Mouse (Mus musculus): ENCODE results near the gene Hap1. TPM values are rescaled to one million over a fixed set of nuclear protein-coding genes. Genes with fewer than 3 reads are reported as not detected.
"Not testable (repeated sequence)": the region's sequence is repeated elsewhere in the genome, so short reads cannot be mapped to it uniquely, and the experiment has no call there.

The Hap1 gene
- polyA plus RNA-seq, 1 experiment from 2014 or later, result 13.5 TPM

DNA sequence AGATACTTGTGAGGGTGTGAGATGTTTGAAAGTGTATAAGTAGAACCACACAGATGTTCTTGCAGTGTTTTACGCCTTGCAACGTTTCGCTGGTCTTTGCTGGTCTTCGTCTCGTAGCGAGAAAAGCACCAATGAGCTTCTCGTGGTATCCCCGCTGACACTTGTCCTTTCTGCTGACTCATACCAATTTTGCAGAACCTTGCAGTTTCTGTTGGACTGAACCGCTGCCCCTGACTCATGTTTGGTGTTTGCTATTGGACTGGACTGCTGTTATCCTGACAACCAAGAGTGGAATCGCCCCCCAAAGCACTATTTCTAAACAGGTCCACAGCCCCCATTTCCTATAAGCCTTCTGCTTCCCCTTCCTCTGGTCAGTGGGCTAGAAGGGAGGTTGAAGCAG is 11.7 kb downstream of the Hap1 start:
- Histone ChIP-seq H3K4me2 (ENCODE audit: low read depth, low read length) (no peak overlapping the region), H3K36me3 (ENCODE audit: control insufficient read depth, insufficient read depth, low read length) (no peaks in the 10 kb centered on the region), H3K9ac (ENCODE audit: low read depth, low read length) (no peak overlapping the region), H3K27me3 (replicated peaks; ENCODE audit: control insufficient read depth, insufficient read depth, low read length) (no peaks in the 10 kb centered on the region), H3K27ac (ENCODE audit: low read length) (no peak overlapping the region), H3K9me3 (ENCODE audit: control insufficient read depth, low read length) (no peaks in the 10 kb centered on the region), H3K4me3 (ENCODE audit: low read length) (no peak overlapping the region), H3K4me1 (ENCODE audit: control insufficient read depth, insufficient read depth, low read length) (peaks cover 3% of the 10 kb centered on the region; the same call in 1 of the 2 replicates)
- no peak for ATAC-seq
- WGBS, result 88% methylated on average over 10 of the region's 10 CpGs

DNA sequence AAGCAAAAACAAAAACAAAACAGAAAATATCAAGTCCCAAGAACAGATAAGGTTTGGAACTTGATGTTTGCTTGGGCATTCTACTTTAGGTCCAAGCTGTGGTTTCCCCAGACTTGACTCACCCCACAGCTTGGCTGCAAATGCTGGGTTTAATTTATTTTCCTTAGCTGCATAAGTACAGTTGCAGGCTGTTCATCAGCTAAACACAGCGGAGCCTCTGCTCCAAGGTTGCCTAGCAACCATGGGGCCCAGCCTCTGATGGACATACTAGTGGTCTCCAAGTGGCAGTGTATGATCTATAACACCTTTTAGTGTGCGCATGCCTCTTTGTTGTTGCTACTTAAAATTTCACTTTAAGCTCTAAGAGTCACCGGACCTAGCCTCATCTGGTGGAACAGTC is 20.2 kb downstream of the Hap1 start:
- Histone ChIP-seq H3K9ac (ENCODE audit: low read depth, low read length) (no peak overlapping the region), H3K9me3 (ENCODE audit: control insufficient read depth, low read length) (no peaks in the 10 kb centered on the region), H3K27me3 (replicated peaks; ENCODE audit: control insufficient read depth, insufficient read depth, low read length) (no peaks in the 10 kb centered on the region), H3K4me2 (ENCODE audit: low read depth, low read length) (no peak overlapping the region), H3K36me3 (ENCODE audit: control insufficient read depth, insufficient read depth, low read length) (no peaks in the 10 kb centered on the region), H3K4me1 (ENCODE audit: control insufficient read depth, insufficient read depth, low read length) (peaks cover 3% of the 10 kb centered on the region; the same call in 1 of the 2 replicates), H3K4me3 (ENCODE audit: low read length) (no peak overlapping the region), H3K27ac (ENCODE audit: low read length) (no peak overlapping the region)
- WGBS, result 35% methylated on average over 3 of the region's 3 CpGs
- ATAC-seq, result peak; percentile 48; the same call in 1 of the 2 replicates

DNA sequence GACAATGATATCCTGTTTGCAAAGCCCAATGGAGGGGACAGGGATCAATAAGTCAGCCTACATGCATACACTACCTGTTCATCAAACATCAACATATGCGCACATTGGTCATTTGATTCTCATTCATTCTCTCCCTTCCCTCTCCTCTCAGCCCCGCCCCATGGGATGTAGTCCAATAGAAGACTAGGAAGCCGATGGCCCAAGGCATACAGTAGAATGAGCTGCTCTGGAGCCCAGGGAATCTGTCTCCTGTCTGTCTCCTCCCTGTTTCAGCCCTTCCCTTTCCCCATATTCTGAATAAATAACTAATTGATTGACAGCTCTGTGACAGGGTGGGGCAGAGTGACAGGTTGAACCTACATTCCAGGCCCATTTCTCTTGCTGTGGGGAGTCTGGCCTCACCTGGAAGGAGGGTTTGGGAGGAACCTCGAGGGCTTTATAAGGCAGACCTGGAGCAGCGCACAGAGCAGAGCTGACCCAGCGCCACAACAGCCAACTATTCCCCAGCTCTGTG is 21.9 kb downstream of the Hap1 start, which contains the start of gene Gast:
TSS of gene Gast (plus strand) at position 464 of the 514 bp plus-strand sequence.
- Histone ChIP-seq H3K4me3 (ENCODE audit: low read length) (no peak within 1 kb of the TSS), H3K27ac (ENCODE audit: low read length) (no peak within 1 kb of the TSS), H3K36me3 (ENCODE audit: control insufficient read depth, insufficient read depth, low read length) (no peaks in the 10 kb centered on the region), H3K27me3 (replicated peaks; ENCODE audit: control insufficient read depth, insufficient read depth, low read length) (no peaks in the 10 kb centered on the region), H3K4me1 (ENCODE audit: control insufficient read depth, insufficient read depth, low read length) (peaks cover 3% of the 10 kb centered on the region; the same call in 1 of the 2 replicates), H3K4me2 (ENCODE audit: low read depth, low read length) (no peak within 1 kb of the TSS), H3K9ac (ENCODE audit: low read depth, low read length) (no peak within 1 kb of the TSS), H3K9me3 (ENCODE audit: control insufficient read depth, low read length) (no peaks in the 10 kb centered on the region)
- no peak for ATAC-seq
- 79% methylated on average over 6 of the region's 6 CpGs for WGBS

DNA sequence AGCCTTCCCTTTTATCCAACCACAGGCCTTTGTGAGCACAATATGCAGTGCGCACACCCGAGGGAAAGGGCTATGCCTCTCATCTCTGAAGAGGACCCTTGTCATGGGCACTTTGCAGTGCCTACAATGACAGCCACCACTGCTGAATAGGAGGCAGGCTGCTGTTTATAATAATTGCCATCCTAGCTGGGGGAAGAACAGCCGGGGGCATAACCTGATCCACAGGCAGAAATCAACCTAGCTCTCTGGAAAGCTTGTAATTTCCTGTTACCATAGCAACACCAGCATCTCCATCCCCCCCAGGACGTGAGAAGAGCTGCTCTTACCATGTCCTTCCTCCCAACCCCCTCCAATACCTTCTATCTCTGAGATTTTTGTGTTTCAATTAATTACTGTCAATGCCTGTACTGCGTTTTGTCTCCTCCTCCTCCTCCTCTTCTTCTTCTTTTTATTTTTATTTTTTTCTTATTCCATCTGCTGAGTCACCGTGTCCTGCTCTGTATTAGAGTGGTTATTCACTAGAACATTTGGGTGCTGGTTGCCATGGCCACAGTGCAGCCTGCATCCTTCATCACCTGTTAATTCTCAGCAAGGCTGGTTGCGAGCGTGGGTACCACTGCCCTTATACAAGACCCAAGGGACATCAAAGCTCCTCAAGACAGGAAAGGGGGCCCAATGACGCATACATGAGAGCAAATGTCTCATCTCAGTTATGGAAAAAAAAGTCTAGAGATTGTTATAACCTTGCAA is 23.0 kb downstream of the Hap1 start:
- Histone ChIP-seq H3K27ac (ENCODE audit: low read length) (no peak overlapping the region), H3K4me3 (ENCODE audit: low read length) (no peak overlapping the region), H3K9ac (ENCODE audit: low read depth, low read length) (no peak overlapping the region), H3K9me3 (ENCODE audit: control insufficient read depth, low read length) (no peaks in the 10 kb centered on the region), H3K36me3 (ENCODE audit: control insufficient read depth, insufficient read depth, low read length) (no peaks in the 10 kb centered on the region), H3K4me1 (ENCODE audit: control insufficient read depth, insufficient read depth, low read length) (peaks cover 3% of the 10 kb centered on the region; the same call in 1 of the 2 replicates), H3K27me3 (replicated peaks; ENCODE audit: control insufficient read depth, insufficient read depth, low read length) (no peaks in the 10 kb centered on the region), H3K4me2 (ENCODE audit: low read depth, low read length) (no peak overlapping the region)
- 51% methylated on average over 9 of the region's 9 CpGs for WGBS
- no peak for ATAC-seq

DNA sequence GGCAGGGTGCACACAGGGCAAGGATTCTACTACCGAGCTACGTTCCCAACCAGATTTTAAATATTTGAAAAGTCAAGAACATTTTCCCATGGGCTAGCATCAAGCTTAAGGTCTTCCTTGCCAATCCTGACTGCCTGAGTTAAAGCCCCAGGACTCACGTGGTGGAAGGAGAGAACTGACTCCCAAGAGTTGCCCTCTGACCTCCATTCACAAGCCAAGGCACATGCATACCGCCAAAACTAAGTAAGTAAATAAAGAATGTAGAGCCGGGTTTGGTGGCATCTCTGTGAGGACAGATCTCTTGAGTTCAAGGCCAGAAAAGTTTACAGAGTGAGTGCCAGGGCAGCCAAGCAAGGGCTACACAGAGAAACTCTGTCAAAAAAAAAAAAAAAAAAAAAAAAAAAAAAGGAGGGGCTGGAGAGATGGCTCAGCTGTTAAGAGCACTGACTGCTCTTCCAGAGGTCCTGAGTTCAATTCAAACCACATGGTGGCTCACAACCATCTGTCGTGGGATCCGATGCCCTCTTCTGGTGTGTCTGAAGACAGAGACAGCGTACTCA is 25.0 kb downstream of the Hap1 start:
- not testable (repeated sequence) for H3K27ac ChIP-seq (ENCODE audit: low read length); H3K36me3 ChIP-seq (ENCODE audit: control insufficient read depth, insufficient read depth, low read length); H3K27me3 ChIP-seq (replicated peaks; ENCODE audit: control insufficient read depth, insufficient read depth, low read length); H3K4me1 ChIP-seq (ENCODE audit: control insufficient read depth, insufficient read depth, low read length); H3K4me3 ChIP-seq (ENCODE audit: low read length); H3K9me3 ChIP-seq (ENCODE audit: control insufficient read depth, low read length); H3K4me2 ChIP-seq (ENCODE audit: low read depth, low read length); H3K9ac ChIP-seq (ENCODE audit: low read depth, low read length); ATAC-seq
- WGBS, result 57% methylated on average over 8 of the region's 8 CpGs

DNA sequence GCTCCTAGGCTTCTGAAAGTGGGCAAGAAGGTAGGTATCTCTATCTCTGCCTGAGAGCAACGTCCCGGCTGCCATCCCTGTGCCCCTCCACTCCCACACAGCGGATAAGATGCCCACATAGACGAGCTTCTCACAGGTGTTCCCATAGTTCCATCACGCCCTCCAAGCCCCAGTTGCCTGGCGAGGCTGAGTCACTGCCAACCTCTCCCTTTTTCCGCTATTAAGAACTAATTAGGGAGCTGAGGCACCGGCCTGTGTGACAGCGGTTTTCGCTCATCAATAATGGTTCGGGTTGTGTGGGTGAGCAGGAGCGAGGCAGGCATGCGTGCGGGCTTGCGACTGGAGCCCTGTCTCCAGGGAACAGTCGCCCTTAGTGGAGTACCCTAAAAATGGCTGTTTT is 25.7 kb downstream of the Hap1 start:
- no peak for ATAC-seq
- Histone ChIP-seq H3K4me3 (ENCODE audit: low read length) (no peak overlapping the region), H3K36me3 (ENCODE audit: control insufficient read depth, insufficient read depth, low read length) (no peaks in the 10 kb centered on the region), H3K4me2 (ENCODE audit: low read depth, low read length) (no peak overlapping the region), H3K9me3 (ENCODE audit: control insufficient read depth, low read length) (no peaks in the 10 kb centered on the region), H3K4me1 (ENCODE audit: control insufficient read depth, insufficient read depth, low read length) (no peaks in the 10 kb centered on the region), H3K9ac (ENCODE audit: low read depth, low read length) (no peak overlapping the region), H3K27ac (ENCODE audit: low read length) (no peak overlapping the region), H3K27me3 (replicated peaks; ENCODE audit: control insufficient read depth, insufficient read depth, low read length) (no peaks in the 10 kb centered on the region)
- 57% methylated on average over 16 of the region's 16 CpGs for WGBS

DNA sequence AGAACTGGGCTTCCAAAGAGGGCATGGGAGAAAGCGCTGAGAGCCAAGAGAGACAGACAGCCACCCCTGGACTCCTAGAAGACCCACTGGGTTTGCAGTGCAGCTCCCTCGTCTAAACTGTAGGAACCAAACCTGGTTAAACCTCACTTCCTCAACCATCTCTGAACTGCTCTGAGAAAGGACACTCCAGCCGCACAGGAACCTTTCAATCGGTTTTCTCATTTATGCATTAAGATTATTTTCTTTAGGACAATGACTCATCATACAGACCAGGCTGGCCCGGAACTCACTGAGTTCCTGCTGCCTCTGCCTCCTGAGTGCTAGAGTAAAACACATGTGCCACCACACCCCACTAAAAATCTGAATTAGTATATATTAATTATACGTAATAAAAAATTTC is 28.2 kb downstream of the Hap1 start:
- H3K9me3 ChIP-seq (ENCODE audit: control insufficient read depth, low read length), result no peaks in the 10 kb centered on the region

DNA sequence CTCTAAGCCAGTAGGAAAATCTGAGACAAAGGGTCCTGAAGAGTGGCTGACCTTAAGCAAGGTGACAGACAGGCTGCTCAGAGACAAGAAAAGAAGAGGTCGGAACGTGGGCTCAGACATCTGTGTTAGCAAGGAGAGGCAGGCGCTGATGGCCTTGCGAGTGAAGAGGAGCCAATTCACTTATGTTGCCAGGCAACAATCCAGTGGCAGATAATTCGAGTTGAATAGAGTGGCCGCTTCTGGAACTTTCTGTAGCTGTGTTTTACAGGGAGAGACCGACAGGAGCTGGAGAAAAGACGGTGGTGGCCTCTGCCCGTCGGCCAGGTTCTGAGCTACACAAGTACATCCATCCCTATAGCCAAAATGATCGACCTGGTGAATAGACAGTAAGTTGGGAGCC is 28.6 kb downstream of the Hap1 start:
- WGBS, result 71% methylated on average over 11 of the region's 11 CpGs

More for the DNA sequence above, 28.2 kb downstream of the Hap1 start:
- WGBS, result 81% methylated on average over 6 of the region's 6 CpGs
- H3K36me3 ChIP-seq (ENCODE audit: control insufficient read depth, insufficient read depth, low read length), result no peaks in the 10 kb centered on the region; the same call in 1 of the 2 replicates
- H3K4me2 ChIP-seq (ENCODE audit: low read depth, low read length), result no peak overlapping the region
- no peaks in the 10 kb centered on the region for H3K27me3 ChIP-seq (replicated peaks; ENCODE audit: control insufficient read depth, insufficient read depth, low read length)
- no peak overlapping the region for H3K27ac ChIP-seq (ENCODE audit: low read length)
- H3K9ac ChIP-seq (ENCODE audit: low read depth, low read length), result no peak overlapping the region
- no peaks in the 10 kb centered on the region for H3K4me1 ChIP-seq (ENCODE audit: control insufficient read depth, insufficient read depth, low read length)
- no peak overlapping the region for H3K4me3 ChIP-seq (ENCODE audit: low read length)
- no peak for ATAC-seq

DNA sequence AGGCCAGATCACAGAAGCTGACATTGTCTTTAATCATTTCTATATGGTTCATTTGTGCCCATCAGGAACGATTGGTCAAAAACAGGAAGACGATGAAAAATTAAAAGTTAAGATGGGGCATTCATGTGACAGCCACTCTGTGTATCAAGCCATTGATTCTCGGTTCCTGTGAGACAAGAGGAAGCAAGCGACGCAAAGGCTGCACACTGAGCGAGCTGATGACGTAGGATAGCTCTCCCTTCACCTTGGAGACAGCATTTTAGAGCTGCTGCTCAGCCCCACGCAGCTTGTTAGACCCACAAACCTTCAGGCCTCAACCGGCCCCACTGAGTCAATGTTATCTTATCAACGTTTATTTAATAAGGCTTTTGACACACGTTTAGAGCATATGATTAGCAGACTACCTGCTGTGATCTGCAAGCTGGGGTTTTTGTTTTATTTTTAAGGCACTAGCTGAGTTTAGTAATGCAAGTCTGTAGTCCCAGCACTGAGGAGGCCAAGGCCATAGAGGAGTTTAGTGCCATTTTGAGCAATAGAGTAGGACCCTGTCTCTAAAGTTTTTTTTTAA is 30.8 kb downstream of the Hap1 start:
- Histone ChIP-seq H3K4me1 (ENCODE audit: control insufficient read depth, insufficient read depth, low read length) (peaks cover 10% of the 10 kb centered on the region; the same call in 1 of the 2 replicates), H3K27ac (ENCODE audit: low read length) (no peak overlapping the region), H3K4me2 (ENCODE audit: low read depth, low read length) (no peak overlapping the region), H3K4me3 (ENCODE audit: low read length) (no peak overlapping the region), H3K9ac (ENCODE audit: low read depth, low read length) (no peak overlapping the region), H3K9me3 (ENCODE audit: control insufficient read depth, low read length) (no peaks in the 10 kb centered on the region), H3K36me3 (ENCODE audit: control insufficient read depth, insufficient read depth, low read length) (peaks cover 6% of the 10 kb centered on the region; the same call in 1 of the 2 replicates), H3K27me3 (replicated peaks; ENCODE audit: control insufficient read depth, insufficient read depth, low read length) (no peaks in the 10 kb centered on the region)
- 63% methylated on average over 11 of the region's 11 CpGs for WGBS
- ATAC-seq, result no peak

More for the DNA sequence above, 28.6 kb downstream of the Hap1 start:
- Histone ChIP-seq H3K27me3 (replicated peaks; ENCODE audit: control insufficient read depth, insufficient read depth, low read length) (no peaks in the 10 kb centered on the region), H3K36me3 (ENCODE audit: control insufficient read depth, insufficient read depth, low read length) (no peaks in the 10 kb centered on the region; the same call in 1 of the 2 replicates), H3K4me3 (ENCODE audit: low read length) (no peak overlapping the region), H3K9ac (ENCODE audit: low read depth, low read length) (no peak overlapping the region), H3K4me1 (ENCODE audit: control insufficient read depth, insufficient read depth, low read length) (peaks cover 3% of the 10 kb centered on the region; the same call in 1 of the 2 replicates), H3K27ac (ENCODE audit: low read length) (no peak overlapping the region), H3K9me3 (ENCODE audit: control insufficient read depth, low read length) (no peaks in the 10 kb centered on the region), H3K4me2 (ENCODE audit: low read depth, low read length) (no peak overlapping the region)
- no peak for ATAC-seq
